Mouse (Mus musculus) bone marrow macrophage, adult 2 months (primary cell): Measurements from ENCODE around the gene Vav3.

Source experiments
- CTCF ChIP-seq: IDR thresholded peaks from 2 replicates; pipeline ENCODE4 v1.5.1; 2012; ENCODE audit warnings: low read depth, mild to moderate bottlenecking, low read length, moderate library complexity
- POLR2A ChIP-seq: IDR thresholded peaks from 2 replicates; pipeline ENCODE4 v1.6.1; 2012; ENCODE audit warnings: mild to moderate bottlenecking, low read depth, low read length, borderline replicate concordance

GRCm38 (mm10) chr3:109360746-109361145 lies 20.3 kb downstream of the Vav3 start:
- no peak for TF ChIP-seq CTCF
- TF ChIP-seq POLR2A = no peak
